Mouse (Mus musculus) CH12.LX (cell line): ENCODE data around the gene Obp2b. TPM values are rescaled to one million over a fixed set of nuclear protein-coding genes. Genes with fewer than 3 reads are reported as not detected.

Source experiments
- DNase-seq: peaks from one replicate; pipeline ENCODE4 v3.0.0-alpha.2; 2013; ENCODE audit errors: extremely low read depth
- H3K27ac ChIP-seq: 2 replicates; pipeline ENCODE4 v1.5.1; 2012; ENCODE audit warnings: low read depth, mild to moderate bottlenecking, control low read depth, moderate library complexity; ENCODE audit not compliant: insufficient read depth
- H3K27me3 ChIP-seq: replicated peaks from 2 replicates; pipeline ENCODE3; 2012; ENCODE audit warnings: inconsistent platforms
- H3K36me3 ChIP-seq, 2 experiments: replicated peaks in 1 of 2; 2 replicates each; pipeline versions ENCODE3 to v1.6.1; 2012; ENCODE audit warnings: inconsistent platforms in 1 of 2, low read length in 1 of 2, mild to moderate bottlenecking in 1 of 2, mixed read lengths in 1 of 2, moderate library complexity in 1 of 2; ENCODE audit not compliant: control insufficient read depth in 1 of 2, insufficient read depth in 1 of 2
- H3K4me1 ChIP-seq, 2 experiments: 2 replicates each; pipeline ENCODE4 v1.6.1; 2012; ENCODE audit warnings: inconsistent platforms in 1 of 2, moderate library complexity in 1 of 2; ENCODE audit not compliant: insufficient read depth in 2 of 2, control insufficient read depth in 1 of 2
- H3K4me2 ChIP-seq: 2 replicates; pipeline ENCODE4 v1.6.1; 2012; ENCODE audit warnings: low read depth, mild to moderate bottlenecking, control low read depth; ENCODE audit not compliant: poor library complexity, insufficient read depth, severe bottlenecking
- H3K4me3 ChIP-seq, 3 experiments: fragments of 150-350 bp in 1 of 3; sonication (generic) in 1 of 3; replicated peaks in 1 of 3; 2 replicates each; pipeline versions ENCODE3 to v1.5.1; 2011 to 2012; ENCODE audit warnings: low read depth in 2 of 3, low read length in 2 of 3, mild to moderate bottlenecking in 2 of 3, moderate library complexity in 2 of 3, control low read depth in 1 of 3, improper control_type of control experiment in 1 of 3, inconsistent platforms in 1 of 3, mixed read lengths in 1 of 3; ENCODE audit not compliant: poor library complexity in 1 of 3
- H3K79me2 ChIP-seq: replicated peaks from 2 replicates; pipeline ENCODE4 v1.6.1; 2012; ENCODE audit warnings: mild to moderate bottlenecking, moderate library complexity; ENCODE audit not compliant: control insufficient read depth, poor library complexity, insufficient read depth, severe bottlenecking; ENCODE audit errors: extremely low read depth
- H3K9ac ChIP-seq: 2 replicates; pipeline ENCODE4 v1.6.1; 2012; ENCODE audit warnings: low read depth, mild to moderate bottlenecking, control low read depth, moderate library complexity; ENCODE audit not compliant: insufficient read depth
- H3K9me3 ChIP-seq: replicated peaks from 2 replicates; pipeline ENCODE3; 2012; ENCODE audit warnings: low read length, inconsistent platforms, mixed read lengths
- BHLHE40 ChIP-seq: IDR thresholded peaks from 2 replicates; pipeline ENCODE4 v1.6.1; 2011; ENCODE audit warnings: mild to moderate bottlenecking, low read depth, low read length, improper control_type of control experiment
- CHD1 ChIP-seq: IDR thresholded peaks from 2 replicates; pipeline ENCODE4 v1.6.1; 2012; ENCODE audit warnings: low read depth, low read length, improper control_type of control experiment, inconsistent platforms
- CTCF ChIP-seq, 2 experiments: IDR thresholded peaks in 1 of 2; conservative IDR thresholded peaks in 1 of 2; 2 replicates each; pipeline ENCODE4 v1.5.1; 2011 to 2012; ENCODE audit warnings: low read depth in 2 of 2, low read length in 2 of 2, improper control_type of control experiment in 1 of 2, inconsistent platforms in 1 of 2, mild to moderate bottlenecking in 1 of 2, moderate library complexity in 1 of 2
- ELF1 ChIP-seq: IDR thresholded peaks from 2 replicates; pipeline ENCODE4 v1.6.1; 2014; ENCODE audit warnings: low read depth, mild to moderate bottlenecking, inconsistent platforms, low read length, improper control_type of control experiment
- HCFC1 ChIP-seq: IDR thresholded peaks from 2 replicates; pipeline ENCODE4 v1.6.1; 2012; ENCODE audit warnings: low read depth, mild to moderate bottlenecking, inconsistent platforms, low read length, improper control_type of control experiment
- KAT2A ChIP-seq: IDR thresholded peaks from 2 replicates; pipeline ENCODE4 v1.6.1; 2012; ENCODE audit warnings: low read length, improper control_type of control experiment, inconsistent platforms; ENCODE audit not compliant: insufficient replicate concordance
- MAFK ChIP-seq: IDR thresholded peaks from 2 replicates; pipeline ENCODE4 v1.6.1; 2011; ENCODE audit warnings: low read length, improper control_type of control experiment; ENCODE audit not compliant: insufficient replicate concordance
- MAZ ChIP-seq: IDR thresholded peaks from 2 replicates; pipeline ENCODE4 v1.6.1; 2012; ENCODE audit warnings: low read depth, mild to moderate bottlenecking, inconsistent platforms, low read length, improper control_type of control experiment, moderate library complexity
- MXI1 ChIP-seq: IDR thresholded peaks from 2 replicates; pipeline ENCODE4 v1.6.1; 2011; ENCODE audit warnings: mild to moderate bottlenecking, low read depth, low read length, improper control_type of control experiment
- MYC ChIP-seq: IDR thresholded peaks from 2 replicates; pipeline ENCODE4 v1.6.1; 2011; ENCODE audit warnings: low read depth, mild to moderate bottlenecking, improper control_type of control experiment, low read length
- NELFE ChIP-seq: IDR thresholded peaks from 2 replicates; pipeline ENCODE4 v1.6.1; 2011; ENCODE audit warnings: low read depth, low read length, improper control_type of control experiment
- POLR2AphosphoS2 ChIP-seq: IDR thresholded peaks from 2 replicates; pipeline ENCODE4 v1.6.1; 2011; ENCODE audit warnings: low read depth, low read length, improper control_type of control experiment
- RAD21 ChIP-seq: IDR thresholded peaks from 2 replicates; pipeline ENCODE4 v1.6.1; 2011; ENCODE audit warnings: low read depth, mild to moderate bottlenecking, low read length, improper control_type of control experiment, moderate library complexity
- RCOR1 ChIP-seq: conservative IDR thresholded peaks from 2 replicates; pipeline ENCODE4 v1.6.1; 2012; ENCODE audit warnings: low read depth, mild to moderate bottlenecking, inconsistent platforms, low read length, improper control_type of control experiment
- SIN3A ChIP-seq: IDR thresholded peaks from 2 replicates; pipeline ENCODE4 v1.6.1; 2012; ENCODE audit warnings: low read length, improper control_type of control experiment, inconsistent platforms
- SMC3 ChIP-seq: IDR thresholded peaks from 2 replicates; pipeline ENCODE4 v1.6.1; 2011; ENCODE audit warnings: low read depth, low read length, improper control_type of control experiment
- TBP ChIP-seq: conservative IDR thresholded peaks from 2 replicates; pipeline ENCODE4 v1.6.1; 2011; ENCODE audit warnings: low read depth, low read length, improper control_type of control experiment
- TCF12 ChIP-seq: IDR thresholded peaks from 2 replicates; pipeline ENCODE4 v1.6.1; 2014; ENCODE audit warnings: low read depth, mild to moderate bottlenecking, inconsistent platforms, low read length, improper control_type of control experiment
- UBTF ChIP-seq: IDR thresholded peaks from 2 replicates; pipeline ENCODE4 v1.6.1; 2012; ENCODE audit warnings: low read depth, mild to moderate bottlenecking, inconsistent platforms, low read length, improper control_type of control experiment, moderate library complexity
- USF1 ChIP-seq: IDR thresholded peaks from 2 replicates; pipeline ENCODE4 v1.6.1; 2014; ENCODE audit warnings: low read depth, mild to moderate bottlenecking, inconsistent platforms, low read length, improper control_type of control experiment
- ZC3H11A ChIP-seq: IDR thresholded peaks from 2 replicates; pipeline ENCODE4 v1.6.1; 2012; ENCODE audit warnings: low read depth, mild to moderate bottlenecking, inconsistent platforms, low read length, improper control_type of control experiment
- ZMIZ1 ChIP-seq: IDR thresholded peaks from 2 replicates; pipeline ENCODE4 v1.6.1; 2012; ENCODE audit warnings: low read depth, mild to moderate bottlenecking, inconsistent platforms, low read length, improper control_type of control experiment
- dilution Hi-C: fragments of 300-500 bp; cut with MboI; formaldehyde crosslinking; loops from 2 replicates; pipeline ENCODE4 v1.14.3; 2020; ENCODE audit warnings: low sequenced_read_pairs; ENCODE audit not compliant: extremely low pct_unique_long_range_greater_than_20kb, extremely low pct_ligation_motif_present
- in situ Hi-C: fragments of 300-500 bp; cut with MboI; formaldehyde crosslinking; loops from 3 replicates; pipeline ENCODE4 v1.14.3; 2019; ENCODE audit warnings: low sequenced_read_pairs, low pct_ligation_motif_present, low pct_unique_long_range_greater_than_20kb, mixed read lengths
- polyA plus RNA-seq: library from polyadenylated mRNA; unstranded; fragments of >175 nt; gene quantifications from 2 replicates; pipeline ENCODE4 v1.2.1, GENCODE M21; 2012; ENCODE audit warnings: low read depth; ENCODE audit not compliant: insufficient read length
- total RNA-seq, 2 experiments: library from RNA; depleted of rRNA; stranded (reverse); fragments of 300-350 nt in 1 of 2; fragments of >200 nt in 1 of 2; gene quantifications; 2 replicates each; pipeline ENCODE4 v1.2.3; 2012 to 2014

Gene Obp2b
- total and polyA plus RNA-seq, 3 experiments = not detected

GRCm38 (mm10) chr2:25701001-25701400, 35.8 kb upstream of the Obp2b start:
- dilution Hi-C loops = no loop called here

GRCm38 (mm10) chr2:25703706-25704105, 33.1 kb upstream of the Obp2b start:
- H3K27ac ChIP-seq = no peak overlapping the region
- no peaks in the 10 kb centered on the region for H3K9me3 ChIP-seq
- peaks cover 17% of the 10 kb centered on the region for H3K27me3 ChIP-seq
- H3K4me2 ChIP-seq = no peak overlapping the region
- no peaks in the 10 kb centered on the region for H3K79me2 ChIP-seq
- H3K9ac ChIP-seq = no peak overlapping the region
- no peak overlapping the region for H3K4me3 ChIP-seq
- H3K4me1 ChIP-seq = peaks cover under 1 to 27% of the 10 kb centered on the region in 2 experiments; a peak in 2 of 4 replicates
- peaks cover 0 to 5% of the 10 kb centered on the region in 2 experiments for H3K36me3 ChIP-seq
- TF ChIP-seq MYC = no peak
- TF ChIP-seq USF1 = no peak
- TF ChIP-seq ZMIZ1 = no peak
- TF ChIP-seq MXI1 = no peak
- no peak for TF ChIP-seq TCF12
- no peak for TF ChIP-seq MAFK
- TF ChIP-seq ELF1 = no peak
- no peak for TF ChIP-seq UBTF
- TF ChIP-seq HCFC1 = no peak
- TF ChIP-seq POLR2AphosphoS2 = no peak
- no peak for TF ChIP-seq KAT2A
- TF ChIP-seq ZC3H11A = no peak
- no peak for TF ChIP-seq BHLHE40
- no peak for TF ChIP-seq MAZ
- TF ChIP-seq RAD21 = no peak
- TF ChIP-seq, all 38 proteins: peak for 0
- DNase-seq = no peak
- in situ Hi-C loops = no loop called here
- dilution Hi-C loops = no loop called here

More at GRCm38 (mm10) chr2:25701001-25701400, 35.8 kb upstream of the Obp2b start:
- H3K27me3 ChIP-seq = peaks cover 17% of the 10 kb centered on the region
- H3K79me2 ChIP-seq = no peaks in the 10 kb centered on the region
- H3K9ac ChIP-seq = no peak overlapping the region
- TF ChIP-seq TBP = no peak
- TF ChIP-seq CHD1 = no peak
- no peak for TF ChIP-seq RCOR1
- TF ChIP-seq USF1 = no peak
- no peak for TF ChIP-seq UBTF
- no peak for TF ChIP-seq MXI1
- no peak for TF ChIP-seq SMC3
- TF ChIP-seq SIN3A = no peak
- no peak for TF ChIP-seq NELFE
- no peak for TF ChIP-seq CTCF (conservative IDR thresholded peaks at IDR 0.05 in 1 of 2, IDR thresholded peaks at IDR 0.05 in 1 of 2; ENCODE audit: low read depth in 2 of 2, low read length in 2 of 2)
- no peaks in the 10 kb centered on the region for H3K36me3 ChIP-seq
- no peak overlapping the region for H3K4me3 ChIP-seq
- no peak overlapping the region for H3K4me2 ChIP-seq
- in situ Hi-C loops = no loop called here
- peak; percentile 25 for DNase-seq
- peaks cover 5 to 36% of the 10 kb centered on the region in 2 experiments; a peak in 2 of 4 replicates for H3K4me1 ChIP-seq
- no peaks in the 10 kb centered on the region for H3K9me3 ChIP-seq
- no peak overlapping the region for H3K27ac ChIP-seq
